Mouse (Mus musculus) heart, embryonic 11.5 days (tissue): Measurements from ENCODE around the gene Cdkal1. TPM values are rescaled to one million over a fixed set of nuclear protein-coding genes. Genes with fewer than 3 reads are reported as not detected.

Source experiments
- ATAC-seq: fragments of 200-750 bp; cut with Nextera tagmentation; replicated peaks from 2 replicates; pipeline ENCODE4 v1.8.0; 2017; ENCODE audit warnings: moderate library complexity; ENCODE audit not compliant: insufficient number of reproducible peaks, low FRiP score, low TSS enrichment
- H3K27ac ChIP-seq: fragments of 300-500 bp; sonication (generic); 2 replicates; pipeline ENCODE4 v1.5.1; 2014; ENCODE audit warnings: mild to moderate bottlenecking, low read depth, low read length
- H3K27me3 ChIP-seq: fragments of 300-500 bp; sonication (generic); 2 replicates; pipeline ENCODE4 v1.6.1; 2014; ENCODE audit warnings: mild to moderate bottlenecking, low read length, mixed read lengths; ENCODE audit not compliant: control insufficient read depth, insufficient read depth
- H3K36me3 ChIP-seq: fragments of 300-500 bp; sonication (generic); 2 replicates; pipeline ENCODE4 v1.6.1; 2014; ENCODE audit warnings: mild to moderate bottlenecking, low read length, moderate library complexity, mixed read lengths; ENCODE audit not compliant: control insufficient read depth, insufficient read depth
- H3K4me1 ChIP-seq: fragments of 300-500 bp; sonication (generic); 2 replicates; pipeline ENCODE4 v1.6.1; 2014; ENCODE audit warnings: low read length; ENCODE audit not compliant: control insufficient read depth, insufficient read depth
- H3K4me2 ChIP-seq: fragments of 300-500 bp; sonication (generic); 2 replicates; pipeline ENCODE4 v1.6.1; 2014; ENCODE audit warnings: mild to moderate bottlenecking, moderate library complexity
- H3K4me3 ChIP-seq: fragments of 300-500 bp; sonication (generic); 2 replicates; pipeline ENCODE4 v1.5.1; 2014; ENCODE audit warnings: low read depth, low read length
- H3K9ac ChIP-seq: fragments of 300-500 bp; sonication (generic); 2 replicates; pipeline ENCODE4 v1.6.1; 2014; ENCODE audit warnings: mild to moderate bottlenecking, low read depth, low read length, moderate library complexity
- H3K9me3 ChIP-seq: fragments of 300-500 bp; sonication (generic); replicated peaks from 2 replicates; pipeline ENCODE4 v1.6.1; 2016; ENCODE audit warnings: low read length; ENCODE audit not compliant: control insufficient read depth
- WGBS: fragments of 180-500 bp; shearing (Covaris S2); extraction: QIAGEN DNeasy Blood & Tissue Kit; methylation state at CpG from one replicate; pipeline ENCODE4 v1.1.7; 2014; ENCODE audit not compliant: insufficient replicate concordance; 5-methylcytosine and 5-hydroxymethylcytosine counted together
- polyA plus RNA-seq: library from polyadenylated mRNA; unstranded; fragments of >200 nt; fragmentation: Nextera tagmentation; extraction: Ambion mirVana; gene quantifications from 2 replicates; pipeline ENCODE4 v1.2.1, GENCODE M21; 2014

Cdkal1 gene
- polyA plus RNA-seq, 1 experiment from 2014 or later, result 25.2 TPM

DNA sequence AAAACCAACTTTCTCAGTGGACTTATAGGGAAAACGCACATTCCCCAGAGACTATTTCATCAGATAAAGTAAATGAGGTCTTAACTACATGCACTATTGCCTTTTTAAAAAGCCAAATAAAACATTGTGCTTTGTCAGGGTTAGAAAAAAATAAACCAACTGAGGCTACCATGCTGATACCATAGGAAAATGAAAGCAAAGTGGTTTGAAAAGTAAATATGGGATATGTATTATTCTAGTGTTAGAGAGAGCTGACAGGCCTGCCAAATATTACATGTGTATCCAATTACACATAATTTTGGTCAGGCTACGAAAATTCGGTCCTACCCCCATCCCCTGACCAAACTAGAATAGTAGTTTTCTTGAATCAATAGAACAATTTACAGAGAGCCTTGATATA, 184.8 kb downstream of the Cdkal1 start:
- Histone ChIP-seq H3K27ac (no peak overlapping the region), H3K4me2 (no peak overlapping the region), H3K4me3 (no peak overlapping the region), H3K4me1 (no peaks in the 10 kb centered on the region), H3K9ac (no peak overlapping the region), H3K36me3 (no peaks in the 10 kb centered on the region), H3K9me3 (no peaks in the 10 kb centered on the region), H3K27me3 (no peaks in the 10 kb centered on the region)
- 72% methylated on average over 3 of the region's 3 CpGs for WGBS
- ATAC-seq, result no peak

DNA sequence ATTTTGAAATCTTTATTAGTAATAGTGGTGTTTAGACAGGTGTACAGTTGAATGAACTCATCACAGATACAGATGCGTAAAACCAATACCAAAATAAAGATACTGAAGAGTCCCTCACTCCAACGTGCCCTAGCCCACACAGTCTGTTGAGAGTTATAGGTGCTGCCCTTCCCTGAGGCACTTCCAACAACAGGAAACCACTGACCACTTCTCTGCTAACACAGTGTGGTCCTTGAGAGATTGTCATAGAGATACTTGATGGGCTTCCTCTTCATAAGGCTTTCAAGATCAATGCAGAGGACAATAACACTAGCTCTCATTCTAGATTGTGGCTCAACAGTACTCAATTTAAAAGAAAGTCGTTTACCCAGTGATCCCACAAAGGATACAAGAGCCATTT, 191.6 kb downstream of the Cdkal1 start:
- Histone ChIP-seq H3K36me3 (no peaks in the 10 kb centered on the region), H3K9ac (no peak overlapping the region), H3K27ac (no peak overlapping the region), H3K9me3 (no peaks in the 10 kb centered on the region), H3K4me3 (no peak overlapping the region), H3K4me1 (no peaks in the 10 kb centered on the region), H3K4me2 (no peak overlapping the region), H3K27me3 (no peaks in the 10 kb centered on the region)
- WGBS, result 63% methylated on average over 3 of the region's 3 CpGs
- ATAC-seq, result no peak

GRCm38 (mm10) chr13:29655841-29656365, 199.6 kb downstream of the Cdkal1 start:
- H3K4me2 ChIP-seq, result no peak overlapping the region
- H3K27me3 ChIP-seq, result no peaks in the 10 kb centered on the region
- H3K9me3 ChIP-seq, result no peaks in the 10 kb centered on the region
- H3K9ac ChIP-seq, result no peak overlapping the region
- H3K4me1 ChIP-seq, result no peaks in the 10 kb centered on the region
- no peak overlapping the region for H3K27ac ChIP-seq
- no peak overlapping the region for H3K4me3 ChIP-seq
- WGBS, result 84% methylated on average over 11 of the region's 11 CpGs
- H3K36me3 ChIP-seq, result no peaks in the 10 kb centered on the region
- no peak for ATAC-seq

DNA sequence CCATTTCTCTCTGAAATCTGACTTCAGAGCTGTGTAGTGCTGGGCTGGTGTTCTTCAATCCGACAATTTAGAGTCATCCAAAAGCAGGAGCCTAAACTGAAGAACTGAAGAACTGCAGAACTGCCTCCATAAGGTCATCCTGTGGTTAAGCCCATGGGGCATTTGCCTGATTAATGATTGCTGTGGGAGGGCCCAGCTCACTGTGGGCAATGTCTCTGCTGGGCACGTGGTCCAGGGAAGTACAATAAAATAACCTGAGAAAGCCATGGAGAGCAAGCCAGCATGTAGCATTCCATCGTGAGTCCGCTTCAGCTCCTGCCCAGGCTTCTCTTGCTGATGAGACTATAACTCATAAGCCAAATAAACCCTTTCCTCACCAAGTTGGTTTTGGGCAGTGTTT, 202.1 kb downstream of the Cdkal1 start:
- Histone ChIP-seq H3K36me3 (no peaks in the 10 kb centered on the region), H3K27ac (no peak overlapping the region), H3K27me3 (no peaks in the 10 kb centered on the region), H3K9ac (no peak overlapping the region), H3K4me3 (no peak overlapping the region), H3K4me2 (no peak overlapping the region), H3K4me1 (peaks cover 4% of the 10 kb centered on the region; the same call in 1 of the 2 replicates), H3K9me3 (no peaks in the 10 kb centered on the region)
- WGBS, result 84% methylated on average over 4 of the region's 4 CpGs
- no peak for ATAC-seq

DNA sequence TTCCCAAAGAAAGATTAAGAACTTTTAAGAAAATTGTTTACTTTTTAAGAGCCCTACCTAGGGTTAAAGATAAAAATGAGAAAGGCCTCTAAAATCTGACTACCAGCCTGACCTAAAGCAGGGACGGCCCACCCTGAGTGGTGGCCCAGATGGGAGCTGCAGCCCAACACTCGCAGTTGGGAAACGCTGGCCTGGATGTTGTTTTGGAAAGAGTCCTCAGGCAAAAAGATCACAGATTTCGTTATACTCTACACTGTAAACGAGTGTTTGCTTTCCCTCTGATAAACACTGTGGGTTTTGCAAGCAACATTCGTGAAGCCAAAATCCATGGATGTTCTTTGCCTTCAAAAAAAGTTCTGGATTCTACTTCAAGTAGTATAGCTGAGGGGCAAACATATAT, 202.7 kb downstream of the Cdkal1 start:
- ATAC-seq, result no peak
- H3K27ac ChIP-seq, result no peak overlapping the region
- H3K9ac ChIP-seq, result no peak overlapping the region
- no peak overlapping the region for H3K4me2 ChIP-seq
- no peaks in the 10 kb centered on the region for H3K9me3 ChIP-seq
- peaks cover 4% of the 10 kb centered on the region; the same call in 1 of the 2 replicates for H3K4me1 ChIP-seq
- H3K4me3 ChIP-seq, result no peak overlapping the region
- WGBS, result 81% methylated on average over 6 of the region's 6 CpGs
- H3K27me3 ChIP-seq, result no peaks in the 10 kb centered on the region
- no peaks in the 10 kb centered on the region for H3K36me3 ChIP-seq

DNA sequence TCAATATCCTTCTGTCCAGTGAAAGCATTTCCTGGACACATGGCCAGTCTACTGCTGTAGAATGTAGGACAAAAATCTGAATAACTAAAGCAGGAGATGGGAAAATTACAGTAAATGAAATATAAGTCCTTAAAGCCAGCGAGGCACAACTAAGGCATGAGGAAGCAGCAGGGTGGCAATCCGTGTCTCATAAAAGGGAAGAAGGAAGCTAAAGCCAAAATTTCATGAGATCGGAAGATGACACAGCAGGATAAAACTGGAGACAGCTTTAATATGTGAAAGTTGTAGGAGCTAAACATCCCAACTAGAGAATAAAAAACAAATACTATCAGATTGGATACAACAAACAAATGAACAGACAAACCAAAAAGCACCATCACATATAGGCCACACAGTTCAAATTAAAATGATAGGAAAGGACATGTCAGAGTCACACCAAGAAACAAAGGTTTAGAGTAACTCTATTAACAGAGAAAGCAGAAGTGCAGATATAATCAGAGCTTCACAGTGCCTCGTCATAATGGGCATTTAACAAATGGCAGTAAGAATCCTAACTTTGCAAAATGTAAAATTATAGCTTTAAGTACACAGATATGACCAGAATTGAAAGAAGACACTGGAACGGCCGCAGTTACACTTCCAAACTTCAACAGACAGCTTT, 204.8 kb downstream of the Cdkal1 start:
- H3K27me3 ChIP-seq, result no peaks in the 10 kb centered on the region
- H3K4me1 ChIP-seq, result peaks cover 4% of the 10 kb centered on the region; the same call in 1 of the 2 replicates
- no peak overlapping the region for H3K27ac ChIP-seq
- no peak overlapping the region for H3K4me3 ChIP-seq
- 83% methylated on average over 6 of the region's 6 CpGs for WGBS
- no peak overlapping the region for H3K4me2 ChIP-seq
- no peak overlapping the region for H3K9ac ChIP-seq
- no peak for ATAC-seq
- H3K9me3 ChIP-seq, result no peaks in the 10 kb centered on the region
- no peaks in the 10 kb centered on the region for H3K36me3 ChIP-seq

- H3K9ac ChIP-seq, result no peak overlapping the region
- no peaks in the 10 kb centered on the region for H3K36me3 ChIP-seq
- H3K27ac ChIP-seq, result no peak overlapping the region
- no peak overlapping the region for H3K4me3 ChIP-seq
- H3K4me1 ChIP-seq, result peaks cover 4% of the 10 kb centered on the region; the same call in 1 of the 2 replicates
- no peak overlapping the region for H3K4me2 ChIP-seq
- no peak for ATAC-seq
- 50% methylated on average over 2 of the region's 2 CpGs for WGBS
- H3K27me3 ChIP-seq, result no peaks in the 10 kb centered on the region
- H3K9me3 ChIP-seq, result no peaks in the 10 kb centered on the region
Measured at GRCm38 (mm10) chr13:29649593-29649992, 205.9 kb downstream of the Cdkal1 start.

GRCm38 (mm10) chr13:29642226-29642625, 213.2 kb downstream of the Cdkal1 start:
- Histone ChIP-seq H3K27ac (no peak overlapping the region), H3K4me1 (peaks cover 17% of the 10 kb centered on the region), H3K4me2 (no peak overlapping the region), H3K9me3 (no peaks in the 10 kb centered on the region), H3K4me3 (no peak overlapping the region), H3K27me3 (no peaks in the 10 kb centered on the region), H3K9ac (no peak overlapping the region), H3K36me3 (no peaks in the 10 kb centered on the region)
- 84% methylated on average over 2 of the region's 2 CpGs for WGBS
- no peak for ATAC-seq

GRCm38 (mm10) chr13:29641200-29641599, 214.3 kb downstream of the Cdkal1 start:
- Histone ChIP-seq H3K4me2 (no peak overlapping the region), H3K4me3 (no peak overlapping the region), H3K9me3 (no peaks in the 10 kb centered on the region), H3K36me3 (no peaks in the 10 kb centered on the region), H3K27ac (no peak overlapping the region), H3K4me1 (peaks cover 17% of the 10 kb centered on the region), H3K9ac (no peak overlapping the region), H3K27me3 (no peaks in the 10 kb centered on the region)
- 75% methylated on average over 5 of the region's 5 CpGs for WGBS
- no peak for ATAC-seq
